Mouse (Mus musculus) lung, postnatal 14 days (tissue): ENCODE measurements around the gene Lyar.

Source experiments
- DNase-seq: peaks from one replicate; pipeline ENCODE4 v3.0.0; 2021

Gene Lyar

GRCm38 (mm10) chr5:38256551-38256950 lies 36.3 kb downstream of the Lyar start:
- DNase-seq: no peak

GRCm38 (mm10) chr5:38258034-38258772 lies 37.9 kb downstream of the Lyar start:
- no peak for DNase-seq

- no peak for DNase-seq
These were observed 38.5 kb downstream of the Lyar start for GRCm38 (mm10) chr5:38258773-38259146.

GRCm38 (mm10) chr5:38259455-38260106 lies 39.3 kb downstream of the Lyar start:
- DNase-seq: no peak

DNA sequence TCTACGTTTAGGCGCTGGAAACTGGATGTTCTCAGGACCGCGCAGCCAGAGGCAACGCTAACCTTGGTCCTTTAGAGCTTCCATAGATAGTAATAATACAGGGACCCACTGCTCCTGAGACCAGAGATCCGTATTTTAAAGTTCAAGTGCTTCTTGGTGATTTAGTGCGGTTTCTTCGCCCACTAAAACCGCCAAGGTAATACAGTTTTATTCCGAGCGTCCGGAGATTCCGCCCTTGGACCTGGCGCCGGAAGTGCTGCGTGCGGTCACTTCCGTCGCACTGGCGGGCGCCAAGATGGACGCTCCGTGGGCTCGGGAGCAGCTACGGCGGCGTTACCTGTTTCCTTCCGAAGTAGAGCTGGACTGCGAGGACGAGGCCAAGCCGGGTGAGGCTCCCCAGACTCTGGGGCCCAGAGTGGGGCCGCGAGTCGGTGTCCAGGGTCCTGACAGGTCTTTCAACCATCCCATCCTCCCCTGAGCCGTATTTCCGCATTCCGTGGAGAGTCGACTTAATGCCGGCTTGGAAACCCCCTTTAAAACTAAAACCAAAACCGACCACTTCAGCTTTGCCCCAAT lies 39.9 kb downstream of the Lyar start, which contains the start of gene Tmem128:
Gene Tmem128, plus strand, starts transcription at position 79 of the 576 bp plus-strand sequence.
- DNase-seq: peak; percentile 66

- DNase-seq: no peak
These were observed 50.7 kb downstream of the Lyar start for GRCm38 (mm10) chr5:38270942-38271341.

- DNase-seq: no peak
These were observed 53.6 kb downstream of the Lyar start for GRCm38 (mm10) chr5:38273831-38274230.

- DNase-seq: no peak
These were observed 55.5 kb downstream of the Lyar start, which contains the start of gene Otop1 for GRCm38 (mm10) chr5:38275771-38276170. Gene Otop1, plus strand, starts transcription at chr5:38275972.

DNA sequence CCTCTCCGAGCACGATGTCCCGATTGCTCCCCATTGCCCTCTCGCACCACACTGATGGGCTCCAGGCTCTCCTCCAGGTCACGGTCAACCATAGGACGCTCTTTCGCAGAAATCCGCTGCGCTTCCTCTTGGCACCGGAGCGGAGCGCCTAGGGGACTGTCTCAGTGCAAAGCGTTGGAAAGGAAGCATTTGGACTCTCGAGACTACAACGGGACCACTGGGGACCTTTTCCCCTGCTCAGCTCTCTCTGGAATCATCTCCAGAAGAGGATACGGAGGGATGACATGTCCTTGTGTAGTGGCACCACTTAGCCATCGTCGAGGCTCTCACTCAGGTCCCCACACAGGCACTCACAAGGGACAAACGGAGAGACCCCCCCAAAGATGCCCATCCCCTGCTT lies 56.2 kb downstream of the Lyar start:
- no peak for DNase-seq

GRCm38 (mm10) chr5:38277098-38277866 lies 57.0 kb downstream of the Lyar start:
- no peak for DNase-seq

- no peak for DNase-seq
These were observed 57.8 kb downstream of the Lyar start for GRCm38 (mm10) chr5:38277936-38278600.

DNA sequence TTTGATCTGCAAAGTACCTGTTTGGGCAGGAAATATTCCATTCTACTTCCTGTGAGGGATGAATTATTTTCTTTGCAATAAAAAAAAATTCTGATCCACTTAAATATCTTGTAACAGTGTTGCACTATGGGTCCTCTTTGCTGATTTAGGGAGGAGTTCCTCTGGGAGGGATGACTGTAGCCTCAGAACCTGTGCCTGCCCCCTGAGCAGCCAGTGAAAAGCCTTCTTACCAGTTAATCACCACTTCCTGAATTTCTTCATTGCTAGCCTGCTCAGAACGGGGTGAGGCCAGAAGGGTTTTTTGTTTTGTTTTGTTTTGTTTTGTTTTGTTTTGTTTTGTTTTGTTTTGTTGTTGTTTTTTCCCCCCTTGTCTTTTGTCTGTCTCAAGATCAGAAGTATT lies 59.8 kb downstream of the Lyar start:
- no peak for DNase-seq
